ENCODE assay signal across 21 mouse cellular contexts in genomic region chr6:142602772-142603171, GRCm38 (mm10).
"Had no signal": no experiment of that assay in that cellular context is flagged by ENCODE, and none has a peak within 500 bp of the region (broad histone marks: within the 10 kb centered on the region; RNA-seq: fewer than 3 reads in every experiment).

No protein-coding gene starts in this region.

- H3K4me3 ChIP-seq: midbrain, embryonic 10.5 days; midbrain, embryonic 12.5 days; myocyte; neural tube, embryonic 13.5 days; neural tube, embryonic 15.5 days; stomach, embryonic 15.5 days had no signal

- H3K9ac ChIP-seq: lung, embryonic 14.5 days; midbrain, embryonic 12.5 days; neural tube, embryonic 13.5 days; neural tube, embryonic 15.5 days; stomach, embryonic 15.5 days had no signal

- H3K27ac ChIP-seq: midbrain, embryonic 10.5 days; midbrain, embryonic 12.5 days; neural tube, embryonic 13.5 days; neural tube, embryonic 15.5 days; stomach, embryonic 15.5 days; stomach, postnatal 0 days had no signal

- DNase-seq: lung, adult 18-20 months; lung, embryonic 14.5 days; lung, postnatal 10 days; lung, postnatal 4 days; midbrain, embryonic 14.5 days; retina, postnatal 1 day; right cerebral cortex, adult 18-20 months; right cerebral cortex, postnatal 25 days; right cerebral cortex, postnatal 4 days; spleen, adult 18-20 months; thymus, adult 2 months; thymus, postnatal 25 days; thymus, postnatal 4 days had no signal

- H3K36me3 ChIP-seq: midbrain, embryonic 10.5 days; midbrain, embryonic 12.5 days; neural tube, embryonic 13.5 days; neural tube, embryonic 15.5 days; stomach, embryonic 15.5 days had no signal

- H3K9me3 ChIP-seq: midbrain, embryonic 10.5 days; midbrain, embryonic 12.5 days; neural tube, embryonic 13.5 days; neural tube, embryonic 15.5 days; stomach, embryonic 15.5 days had no signal

- H3K4me1 ChIP-seq: midbrain, embryonic 12.5 days; neural tube, embryonic 13.5 days; neural tube, embryonic 15.5 days; stomach, embryonic 15.5 days had no signal

- ATAC-seq: midbrain, embryonic 16.5 days had no signal

- H3K4me2 ChIP-seq: lung, embryonic 14.5 days; midbrain, embryonic 12.5 days; neural tube, embryonic 13.5 days; neural tube, embryonic 15.5 days; stomach, embryonic 15.5 days had no signal

- H3K27me3 ChIP-seq: midbrain, embryonic 12.5 days; neural tube, embryonic 13.5 days; neural tube, embryonic 15.5 days; stomach, embryonic 15.5 days had no signal
